Comparison of ENCODE assay signal across 8 mouse cellular contexts in the genomic region with DNA sequence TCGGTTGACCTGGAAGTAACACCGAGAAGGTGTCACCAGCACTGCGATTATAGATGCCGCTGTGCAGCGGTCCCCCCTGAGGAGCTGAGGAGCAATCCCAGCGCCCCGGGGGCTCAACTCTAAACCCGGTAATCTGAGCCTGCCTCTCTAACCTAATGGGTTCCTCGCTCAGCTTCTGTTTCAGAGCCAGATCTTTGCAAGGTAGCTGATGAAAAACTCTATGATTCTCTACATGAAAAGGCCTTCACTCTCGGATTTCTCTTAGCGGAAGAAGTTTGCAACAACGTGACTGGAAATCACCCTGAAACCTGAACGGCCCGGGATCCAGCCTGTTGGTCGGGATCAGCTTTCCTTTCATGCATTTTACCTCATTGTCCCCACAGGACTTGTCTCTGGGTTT. TPM values are rescaled to one million over a fixed set of nuclear protein-coding genes. Genes with fewer than 3 reads are reported as not detected.
A peak's percentile ranks its signal among the peaks of the same experiment; 100 is the strongest.
DNase-seq lines count a peak whose midpoint lies in the region; ATAC-seq lines count a peak whose summit lies in the region.

No protein-coding gene starts in this region.

- H3K4me3 ChIP-seq in liver, embryonic 12.5 days = no peak overlapping the region; the same call in 1 of the 2 replicates

- no peak overlapping the region for H3K27ac ChIP-seq in liver, embryonic 12.5 days

- 2% methylated on average over 15 of the region's 15 CpGs for WGBS in liver, embryonic 12.5 days (ENCODE audit: insufficient replicate concordance)

- H3K27me3 ChIP-seq in liver, embryonic 12.5 days (replicated peaks) = peaks cover 88% of the 10 kb centered on the region

- no peaks in the 10 kb centered on the region for H3K36me3 ChIP-seq in liver, embryonic 12.5 days

- ATAC-seq in CD4-positive, CD25-positive, alpha-beta regulatory T cell, adult 4 months = no peak
- ATAC-seq in liver, embryonic 12.5 days = no peak

- no peak overlapping the region for H3K9ac ChIP-seq in liver, embryonic 12.5 days

- H3K9me3 ChIP-seq in liver, embryonic 12.5 days (replicated peaks) = no peaks in the 10 kb centered on the region

- peak; percentile 22 for DNase-seq in CD4-positive, CD25-positive, alpha-beta regulatory T cell, adult 2 months (ENCODE audit: low read depth, low spot score)
- DNase-seq in thymus, postnatal 4 days = peak; percentile 41
- no peak for DNase-seq in thymus, adult 18-20 months
- no peak for DNase-seq in c-Kit-positive CD71-positive TER-119-positive erythroid progenitor cells, embryonic 14.5 days (ENCODE audit: low spot score)
- DNase-seq in spleen, postnatal 10 days (ENCODE audit: low spot score in 2 of 2) = no peak
- no peak for DNase-seq in adrenal gland, adult 18-20 months (ENCODE audit: low spot score in 2 of 2)

- peaks cover 31% of the 10 kb centered on the region for H3K4me1 ChIP-seq in liver, embryonic 12.5 days

- H3K4me2 ChIP-seq in liver, embryonic 12.5 days = peak overlapping the region; percentile 76; the same call in 1 of the 2 replicates

RNA-seq across cellular contexts. Expression of a gene that starts 2.0 kb away (rescaled TPM):
- polyA plus RNA-seq in CD4-positive, CD25-positive, alpha-beta regulatory T cell, adult 4 months (2017; shearing (Covaris generic)) = under 1 TPM; 0.59 to 0.72 TPM
- polyA plus RNA-seq in liver, embryonic 12.5 days (2016; fragmentation: Nextera tagmentation; extraction: Ambion mirVana) = 1.6 and 1.9 TPM in 2 replicates
- 1 to 10 TPM; 1.0 to 2.9 TPM for total RNA-seq in adrenal gland, adult 18-20 months (2021)

RNA-seq across cellular contexts. Expression of a gene that starts 30.5 kb away (rescaled TPM):
- polyA plus RNA-seq in CD4-positive, CD25-positive, alpha-beta regulatory T cell, adult 4 months (2017; shearing (Covaris generic)) = 10 to 100 TPM; 36.0 to 41.4 TPM
- polyA plus RNA-seq in liver, embryonic 12.5 days (2016; fragmentation: Nextera tagmentation; extraction: Ambion mirVana) = 55.2 and 60.4 TPM in 2 replicates
- 10 to 100 TPM; 30.3 to 35.0 TPM for total RNA-seq in adrenal gland, adult 18-20 months (2021)

RNA-seq across cellular contexts. Expression of a gene that starts 54.5 kb away (rescaled TPM):
- polyA plus RNA-seq in CD4-positive, CD25-positive, alpha-beta regulatory T cell, adult 4 months (2017; shearing (Covaris generic)) = 10 to 100 TPM; 17.8 to 20.1 TPM
- 67.3 and 68.1 TPM in 2 replicates for polyA plus RNA-seq in liver, embryonic 12.5 days (2016; fragmentation: Nextera tagmentation; extraction: Ambion mirVana)
- total RNA-seq in adrenal gland, adult 18-20 months (2021) = 10 to 100 TPM; 35.1 to 85.9 TPM

Comparison
In these comparisons a context has a peak if more than half of its experiments do, and no peak if none do; other contexts are left out.
1. DNase-seq: peak in CD4-positive, CD25-positive, alpha-beta regulatory T cell, adult 2 months (single experiment) and thymus, postnatal 4 days (single experiment); none in thymus, adult 18-20 months (0 of 2), c-Kit-positive CD71-positive TER-119-positive erythroid progenitor cells, embryonic 14.5 days (single experiment), spleen, postnatal 10 days (0 of 2) and adrenal gland, adult 18-20 months (0 of 2).